Mouse (Mus musculus) limb, embryonic 13.5 days (tissue): ENCODE results near the gene Fam89b. TPM values are rescaled to one million over a fixed set of nuclear protein-coding genes. Genes with fewer than 3 reads are reported as not detected.
A peak's percentile ranks its signal among the peaks of the same experiment; 100 is the strongest.
"Not testable (repeated sequence)": the region's sequence is repeated elsewhere in the genome, so short reads cannot be mapped to it uniquely, and the experiment has no call there.

ENCODE experiments used
- ATAC-seq: fragments of 200-750 bp; cut with Nextera tagmentation; 2 replicates; pipeline ENCODE4 v1.8.0; 2017; ENCODE audit warnings: low read depth, moderate number of reproducible peaks, moderate TSS enrichment; ENCODE audit not compliant: low FRiP score
- H3K27ac ChIP-seq: fragments of 300-500 bp; sonication (generic); 2 replicates; pipeline ENCODE4 v1.5.1; 2015; ENCODE audit warnings: inconsistent platforms, mild to moderate bottlenecking, moderate library complexity
- H3K27me3 ChIP-seq: fragments of 300-500 bp; sonication (generic); 2 replicates; pipeline ENCODE4 v1.6.1; 2015; ENCODE audit warnings: mild to moderate bottlenecking, inconsistent platforms
- H3K36me3 ChIP-seq: fragments of 300-500 bp; sonication (generic); 2 replicates; pipeline ENCODE4 v1.6.1; 2015; ENCODE audit warnings: inconsistent platforms, mild to moderate bottlenecking, moderate library complexity
- H3K4me1 ChIP-seq: fragments of 300-500 bp; sonication (generic); 2 replicates; pipeline ENCODE4 v1.6.1; 2015; ENCODE audit warnings: inconsistent platforms
- H3K4me2 ChIP-seq: fragments of 300-500 bp; sonication (generic); replicated peaks from 2 replicates; pipeline ENCODE4 v1.6.1; 2015; ENCODE audit warnings: inconsistent platforms, mild to moderate bottlenecking, moderate library complexity
- H3K4me3 ChIP-seq: fragments of 300-500 bp; sonication (generic); 2 replicates; pipeline ENCODE4 v1.5.1; 2015; ENCODE audit warnings: moderate library complexity, mild to moderate bottlenecking, inconsistent platforms
- H3K9ac ChIP-seq: fragments of 300-500 bp; sonication (generic); 2 replicates; pipeline ENCODE4 v1.6.1; 2015; ENCODE audit warnings: mild to moderate bottlenecking, inconsistent platforms
- H3K9me3 ChIP-seq: fragments of 300-500 bp; sonication (generic); 2 replicates; pipeline ENCODE4 v1.6.1; 2016; ENCODE audit warnings: inconsistent platforms
- WGBS: fragments of 180-500 bp; shearing (Covaris S2); methylation state at CpG from one replicate; pipeline ENCODE4 v1.1.7; 2015; 5-methylcytosine and 5-hydroxymethylcytosine counted together
- microRNA-seq: library from miRNA; unstranded; fragments of <30 nt; microRNA quantifications from one replicate; pipeline ENCODE4, GENCODE M21; 2016
- polyA plus RNA-seq: library from polyadenylated mRNA; unstranded; fragments of >200 nt; fragmentation: Nextera tagmentation; extraction: Ambion mirVana; gene quantifications from 2 replicates; pipeline ENCODE4 v1.2.1, GENCODE M21; 2015

Gene Fam89b
- polyA plus RNA-seq, 1 experiment from 2014 or later, result 128 TPM

- Histone ChIP-seq H3K4me3 (peak overlapping the region; percentile 72), H3K9me3 (no peaks in the 10 kb centered on the region), H3K4me1 (peaks cover 39% of the 10 kb centered on the region), H3K4me2 (peak overlapping the region; percentile 99), H3K9ac (peak overlapping the region; percentile 91), H3K27me3 (no peaks in the 10 kb centered on the region), H3K27ac (peak overlapping the region; percentile 90), H3K36me3 (peaks cover 59% of the 10 kb centered on the region)
- WGBS, result 16% methylated on average over 9 of the region's 9 CpGs
- no peak for ATAC-seq
Observed at GRCm38 (mm10) chr19:5687738-5688137, 41.7 kb downstream of the Fam89b start.

- peak overlapping the region; percentile 91 for H3K9ac ChIP-seq
- H3K4me3 ChIP-seq, result peak overlapping the region; percentile 72
- WGBS, result 89% methylated on average over 12 of the region's 12 CpGs
- H3K27me3 ChIP-seq, H3K27ac ChIP-seq, H3K9me3 ChIP-seq, ATAC-seq: not testable (repeated sequence)
- H3K4me2 ChIP-seq, result peak overlapping the region; percentile 99
- H3K36me3 ChIP-seq, result peaks cover 60% of the 10 kb centered on the region
- peaks cover 31% of the 10 kb centered on the region for H3K4me1 ChIP-seq
Observed at GRCm38 (mm10) chr19:5686954-5687353, 42.5 kb downstream of the Fam89b start.

- Histone ChIP-seq H3K36me3 (peaks cover 60% of the 10 kb centered on the region), H3K9me3 (no peaks in the 10 kb centered on the region), H3K27me3 (no peaks in the 10 kb centered on the region), H3K4me2 (no peak overlapping the region), H3K9ac (0 out of 2 replicates have a peak overlapping the region, but pooled peaks have one; percentile 31), H3K4me3 (no peak overlapping the region), H3K4me1 (peaks cover 26% of the 10 kb centered on the region), H3K27ac (no peak overlapping the region)
- WGBS, result 90% methylated on average over 13 of the region's 13 CpGs
- ATAC-seq, result no peak
Observed at GRCm38 (mm10) chr19:5686437-5686836, 43.0 kb downstream of the Fam89b start.

- H3K4me3 ChIP-seq, result no peak overlapping the region
- H3K9me3 ChIP-seq, result no peaks in the 10 kb centered on the region
- WGBS, result 93% methylated on average over 11 of the region's 11 CpGs
- no peak overlapping the region for H3K27ac ChIP-seq
- no peak overlapping the region for H3K9ac ChIP-seq
- H3K4me2 ChIP-seq, result no peak overlapping the region
- peaks cover 60% of the 10 kb centered on the region for H3K36me3 ChIP-seq
- no peak for ATAC-seq
- H3K27me3 ChIP-seq, result no peaks in the 10 kb centered on the region
- peaks cover 20% of the 10 kb centered on the region for H3K4me1 ChIP-seq
Observed at GRCm38 (mm10) chr19:5685861-5686260, 43.6 kb downstream of the Fam89b start.

- H3K4me3 ChIP-seq, result no peak overlapping the region
- H3K27ac ChIP-seq, result no peak overlapping the region
Observed at GRCm38 (mm10) chr19:5685431-5685830, 44.0 kb downstream of the Fam89b start.

GRCm38 (mm10) chr19:5684985-5685384, 44.5 kb downstream of the Fam89b start:
- no peak for ATAC-seq
- Histone ChIP-seq H3K27me3 (no peaks in the 10 kb centered on the region), H3K36me3 (peaks cover 66% of the 10 kb centered on the region), H3K4me2 (no peak overlapping the region), H3K4me1 (peaks cover 12% of the 10 kb centered on the region), H3K27ac (no peak overlapping the region), H3K9ac (no peak overlapping the region), H3K4me3 (no peak overlapping the region), H3K9me3 (no peaks in the 10 kb centered on the region)
- 92% methylated on average over 13 of the region's 13 CpGs for WGBS

More at GRCm38 (mm10) chr19:5685431-5685830, 44.0 kb downstream of the Fam89b start:
- ATAC-seq, result no peak
- H3K4me2 ChIP-seq, result no peak overlapping the region
- 94% methylated on average over 19 of the region's 19 CpGs for WGBS
- peaks cover 16% of the 10 kb centered on the region for H3K4me1 ChIP-seq
- H3K27me3 ChIP-seq, result no peaks in the 10 kb centered on the region
- no peaks in the 10 kb centered on the region for H3K9me3 ChIP-seq
- peaks cover 62% of the 10 kb centered on the region for H3K36me3 ChIP-seq
- no peak overlapping the region for H3K9ac ChIP-seq

- ATAC-seq, result no peak
- Histone ChIP-seq H3K9me3 (no peaks in the 10 kb centered on the region), H3K27me3 (no peaks in the 10 kb centered on the region), H3K4me1 (peaks cover 12% of the 10 kb centered on the region), H3K4me3 (no peak overlapping the region), H3K27ac (no peak overlapping the region), H3K9ac (no peak overlapping the region), H3K36me3 (peaks cover 74% of the 10 kb centered on the region), H3K4me2 (no peak overlapping the region)
- 86% methylated on average over 12 of the region's 12 CpGs for WGBS
Observed at GRCm38 (mm10) chr19:5684236-5684635, 45.2 kb downstream of the Fam89b start.

- no peak for ATAC-seq
- H3K9ac ChIP-seq, result no peak overlapping the region
- H3K36me3 ChIP-seq, result peaks cover 96% of the 10 kb centered on the region
- H3K4me3 ChIP-seq, result no peak overlapping the region
- no peak overlapping the region for H3K4me2 ChIP-seq
- no peak overlapping the region for H3K27ac ChIP-seq
- no peaks in the 10 kb centered on the region for H3K9me3 ChIP-seq
- no peaks in the 10 kb centered on the region for H3K27me3 ChIP-seq
- WGBS, result 78% methylated on average over 4 of the region's 4 CpGs
- no peaks in the 10 kb centered on the region for H3K4me1 ChIP-seq
Observed at GRCm38 (mm10) chr19:5680432-5680831, 49.0 kb downstream of the Fam89b start.

Small RNA genes within 50 kb of the gene (microRNA-seq; reads per million reads assigned to microRNA genes)
- gene Mir6987, result not detected

Other genes starting within 250 kb of the Fam89b start
- gene Mus81, start 241.3 kb downstream of the Fam89b start, polyA plus RNA-seq, result 40.5 and 42.8 TPM in 2 replicates
- gene Cfl1, start 239.2 kb downstream of the Fam89b start, polyA plus RNA-seq, result 2,537 and 2,628 TPM in 2 replicates
- gene 1700020D05Rik, start 225.9 kb downstream of the Fam89b start, polyA plus RNA-seq, result not detected in 2 replicates
- 12.1 and 13.4 TPM in 2 replicates for gene Snx32, start 219.1 kb downstream of the Fam89b start, polyA plus RNA-seq
- gene Ovol1, start 169.0 kb downstream of the Fam89b start, polyA plus RNA-seq, result 1.7 and 3.0 TPM in 2 replicates
- gene Ap5b1, start 161.6 kb downstream of the Fam89b start, polyA plus RNA-seq, result 2.3 and 2.7 TPM in 2 replicates
- 143 and 144 TPM in 2 replicates for gene Rnaseh2c, start 127.8 kb downstream of the Fam89b start, polyA plus RNA-seq
- 61.5 and 62.7 TPM in 2 replicates for gene Kat5, start 119.4 kb downstream of the Fam89b start, polyA plus RNA-seq
- 47.6 and 48.5 TPM in 2 replicates for gene Rela, start 92.2 kb downstream of the Fam89b start, polyA plus RNA-seq
- gene Sipa1, start 65.9 kb downstream of the Fam89b start, polyA plus RNA-seq, result 25.2 and 27.8 TPM in 2 replicates
- 18.2 and 18.5 TPM in 2 replicates for gene Map3k11, start 40.9 kb downstream of the Fam89b start, polyA plus RNA-seq
- 25.4 and 28.7 TPM in 2 replicates for gene Pcnx3, start 40.7 kb downstream of the Fam89b start, polyA plus RNA-seq
- 0.51 and 0.75 TPM in 2 replicates for gene Kcnk7, start 25.3 kb downstream of the Fam89b start, polyA plus RNA-seq
- 20.4 and 21.2 TPM in 2 replicates for gene Ehbp1l1, start 3.3 kb downstream of the Fam89b start, polyA plus RNA-seq
- 41.1 and 48.9 TPM in 2 replicates for gene Ltbp3, start 11.3 kb upstream of the Fam89b start, polyA plus RNA-seq
- gene Scyl1, start 41.8 kb upstream of the Fam89b start, polyA plus RNA-seq, result 76.9 and 82.7 TPM in 2 replicates
- gene Frmd8, start 145.6 kb upstream of the Fam89b start, polyA plus RNA-seq, result 30.1 and 32.2 TPM in 2 replicates
- gene Slc25a45, start 148.2 kb upstream of the Fam89b start, polyA plus RNA-seq, result 2.3 and 2.4 TPM in 2 replicates
- 4.7 and 5.5 TPM in 2 replicates for gene Tigd3, start 164.5 kb upstream of the Fam89b start, polyA plus RNA-seq
- 174 and 185 TPM in 2 replicates for gene Dpf2, start 183.4 kb upstream of the Fam89b start, polyA plus RNA-seq
- gene Cdc42ep2, start 195.2 kb upstream of the Fam89b start, polyA plus RNA-seq, result 4.7 and 5.3 TPM in 2 replicates
- 70.9 and 75.7 TPM in 2 replicates for gene Pola2, start 234.5 kb upstream of the Fam89b start, polyA plus RNA-seq